Mouse (Mus musculus) midbrain, embryonic 14.5 days (tissue): ENCODE results near the gene Atxn7l3. TPM values are rescaled to one million over a fixed set of nuclear protein-coding genes. Genes with fewer than 3 reads are reported as not detected.
"Not testable (repeated sequence)": the region's sequence is repeated elsewhere in the genome, so short reads cannot be mapped to it uniquely, and the experiment has no call there.

Experiments
- ATAC-seq: fragments of 200-750 bp; cut with Nextera tagmentation; 2 replicates; pipeline ENCODE4 v1.8.0; 2017; ENCODE audit warnings: moderate number of reproducible peaks, moderate library complexity; ENCODE audit not compliant: low FRiP score, low TSS enrichment
- DNase-seq: peaks from one replicate; pipeline ENCODE4 v3.0.0-alpha.2; 2015
- H3K27ac ChIP-seq: fragments of 300-500 bp; sonication (generic); replicated peaks from 2 replicates; pipeline ENCODE4 v1.5.1; 2014; ENCODE audit warnings: mild to moderate bottlenecking, low read depth, low read length, moderate library complexity
- H3K27me3 ChIP-seq: fragments of 300-500 bp; sonication (generic); 2 replicates; pipeline ENCODE4 v1.6.1; 2014; ENCODE audit warnings: low read length, control low read depth, mixed read lengths; ENCODE audit not compliant: control insufficient read depth, insufficient read depth
- H3K36me3 ChIP-seq: fragments of 300-500 bp; sonication (generic); 2 replicates; pipeline ENCODE4 v1.6.1; 2014; ENCODE audit warnings: low read length, control low read depth; ENCODE audit not compliant: control insufficient read depth, insufficient read depth
- H3K4me1 ChIP-seq: fragments of 300-500 bp; sonication (generic); 2 replicates; pipeline ENCODE4 v1.6.1; 2014; ENCODE audit warnings: mild to moderate bottlenecking, antibody characterized with exemption, low read length, control low read depth; ENCODE audit not compliant: control insufficient read depth, insufficient read depth
- H3K4me2 ChIP-seq: fragments of 300-500 bp; sonication (generic); 2 replicates; pipeline ENCODE4 v1.6.1; 2014; ENCODE audit warnings: mild to moderate bottlenecking, low read length, moderate library complexity
- H3K4me3 ChIP-seq: fragments of 300-500 bp; sonication (generic); replicated peaks from 2 replicates; pipeline ENCODE4 v1.5.1; 2014; ENCODE audit warnings: low read depth, low read length
- H3K9ac ChIP-seq: fragments of 300-500 bp; sonication (generic); replicated peaks from 2 replicates; pipeline ENCODE4 v1.6.1; 2014; ENCODE audit warnings: mild to moderate bottlenecking, low read length, moderate library complexity
- H3K9me3 ChIP-seq: fragments of 300-500 bp; sonication (generic); 2 replicates; pipeline ENCODE4 v1.6.1; 2016; ENCODE audit warnings: low read length, control low read depth, mixed read lengths; ENCODE audit not compliant: control insufficient read depth
- WGBS: fragments of 180-500 bp; shearing (Covaris S2); extraction: QIAGEN DNeasy Blood & Tissue Kit; methylation state at CpG from one replicate; pipeline ENCODE4 v1.1.7; 2014; 5-methylcytosine and 5-hydroxymethylcytosine counted together
- polyA plus RNA-seq: library from polyadenylated mRNA; unstranded; fragments of >200 nt; fragmentation: Nextera tagmentation; extraction: Ambion mirVana; gene quantifications from 2 replicates; pipeline ENCODE4 v1.2.1, GENCODE M21; 2014

Atxn7l3 gene
- polyA plus RNA-seq, 1 experiment from 2014 or later = 38.5 TPM

DNA sequence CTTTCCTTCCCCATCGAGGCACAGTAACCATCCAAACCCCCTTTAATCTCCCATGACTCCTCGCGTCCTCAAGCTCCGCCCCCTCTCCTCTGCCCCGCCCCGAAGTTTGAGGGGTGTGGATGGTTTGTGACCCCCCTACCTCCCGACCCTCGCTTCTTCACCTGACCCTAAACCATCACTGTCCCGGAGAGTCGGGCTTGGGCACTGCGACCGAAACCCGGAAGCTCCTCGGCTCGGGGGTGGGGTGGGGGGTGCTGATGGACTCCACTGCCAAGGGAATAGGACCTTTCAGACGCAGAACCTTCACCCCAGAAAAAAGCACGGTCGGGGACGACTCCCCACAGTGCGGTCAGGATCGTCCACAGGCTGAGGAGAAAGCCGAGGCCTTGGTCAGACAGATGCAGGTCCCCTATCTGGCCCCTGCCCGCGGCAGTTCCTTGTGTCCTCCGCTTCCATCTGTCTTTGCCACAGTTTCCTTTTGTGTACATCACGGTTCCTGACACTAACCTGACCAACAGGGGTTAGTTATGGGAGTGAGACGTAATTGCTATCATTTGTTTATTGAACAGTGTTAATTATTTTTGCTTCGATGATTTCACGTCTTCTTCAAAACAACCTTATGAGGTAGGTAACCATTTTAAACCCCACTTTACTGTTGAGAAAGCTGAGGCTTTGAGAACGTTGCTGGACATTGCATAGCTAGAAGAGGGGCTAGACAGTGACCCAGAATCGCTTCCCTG is 11.2 kb downstream of the Atxn7l3 start:
- 6% methylated on average over 31 of the region's 31 CpGs for WGBS
- Histone ChIP-seq H3K27me3 (no peaks in the 10 kb centered on the region), H3K36me3 (peaks cover 34% of the 10 kb centered on the region), H3K9me3 (no peaks in the 10 kb centered on the region), H3K4me1 (peaks cover 10% of the 10 kb centered on the region), H3K27ac (peak overlapping the region; percentile 86), H3K4me2 (peak overlapping the region; percentile 73), H3K4me3 (peak overlapping the region; percentile 81), H3K9ac (peak overlapping the region; percentile 74)
- DNase-seq (peak; percentile 43), ATAC-seq (peak; percentile 76)

DNA sequence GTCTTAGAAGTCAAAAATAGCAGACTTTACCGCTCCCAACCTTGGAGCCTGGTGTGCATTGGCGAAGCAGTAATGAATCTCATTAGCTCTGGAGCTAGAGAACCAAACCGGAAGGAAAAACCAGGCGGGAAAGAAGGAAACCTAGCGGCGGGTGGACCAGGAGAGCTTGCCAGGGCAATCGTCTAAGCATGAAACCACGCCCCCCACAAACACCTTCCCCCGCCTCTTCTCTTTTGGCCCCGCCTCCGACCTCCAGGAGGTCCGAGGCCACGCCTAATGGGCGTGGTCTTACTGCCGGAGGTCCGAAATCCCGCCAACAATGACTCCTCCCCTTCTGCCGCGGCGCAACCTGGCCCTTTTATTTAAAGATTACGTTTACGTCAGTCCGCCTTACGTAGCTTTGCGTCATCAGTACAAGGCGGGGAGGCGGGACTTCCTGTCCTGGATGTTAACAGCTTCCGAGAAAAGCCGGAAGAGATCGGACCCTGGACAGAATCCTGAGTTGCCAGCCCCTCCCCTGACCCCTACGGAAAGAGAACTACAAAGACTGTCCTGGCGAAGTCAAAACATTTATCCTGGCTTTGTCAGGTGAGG is 11.8 kb downstream of the Atxn7l3 start, which contains the start of gene Tmub2:
Tmub2 (plus strand) TSS at position 431 of the 594 bp plus-strand sequence.
- ATAC-seq (peak; percentile 91), DNase-seq (peak; percentile 99)
- Histone ChIP-seq H3K4me1 (peaks cover 10% of the 10 kb centered on the region), H3K27ac (peak within 1 kb of the TSS; percentile 86), H3K9me3 (no peaks in the 10 kb centered on the region), H3K9ac (peak within 1 kb of the TSS; percentile 74), H3K27me3 (no peaks in the 10 kb centered on the region), H3K36me3 (peaks cover 27% of the 10 kb centered on the region), H3K4me3 (peak within 1 kb of the TSS; percentile 81), H3K4me2 (peak within 1 kb of the TSS; percentile 73)
- WGBS = under 1% methylated on average over 32 of the region's 32 CpGs

DNA sequence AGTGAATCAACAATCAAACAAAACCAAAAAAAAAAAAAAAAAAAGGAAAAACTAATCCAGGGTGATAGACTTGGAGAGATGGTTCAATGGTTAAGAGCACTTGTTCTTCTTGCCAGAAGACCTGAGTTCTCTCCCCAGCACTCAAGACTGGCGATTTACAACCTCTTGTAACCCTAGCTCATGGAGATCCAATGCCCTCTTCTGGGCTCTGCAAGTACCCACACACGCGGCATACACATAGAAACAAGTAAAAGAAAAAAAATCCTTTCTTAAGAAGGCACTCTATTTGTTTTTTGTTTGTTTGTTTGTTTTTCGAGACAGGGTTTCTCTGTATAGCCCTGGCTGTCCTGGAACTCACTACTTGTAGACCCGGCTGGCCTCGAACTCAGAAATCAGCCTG is 12.5 kb downstream of the Atxn7l3 start:
- Histone ChIP-seq H3K4me1 (peaks cover 10% of the 10 kb centered on the region), H3K27ac (peak overlapping the region; percentile 86), H3K9ac (no peak overlapping the region), H3K4me2 (peak overlapping the region; percentile 73), H3K4me3 (peak overlapping the region; percentile 81), H3K36me3 (peaks cover 20% of the 10 kb centered on the region), H3K27me3 (no peaks in the 10 kb centered on the region), H3K9me3 (no peaks in the 10 kb centered on the region)
- DNase-seq (no peak), ATAC-seq (no peak)
- 89% methylated on average over 6 of the region's 6 CpGs for WGBS

DNA sequence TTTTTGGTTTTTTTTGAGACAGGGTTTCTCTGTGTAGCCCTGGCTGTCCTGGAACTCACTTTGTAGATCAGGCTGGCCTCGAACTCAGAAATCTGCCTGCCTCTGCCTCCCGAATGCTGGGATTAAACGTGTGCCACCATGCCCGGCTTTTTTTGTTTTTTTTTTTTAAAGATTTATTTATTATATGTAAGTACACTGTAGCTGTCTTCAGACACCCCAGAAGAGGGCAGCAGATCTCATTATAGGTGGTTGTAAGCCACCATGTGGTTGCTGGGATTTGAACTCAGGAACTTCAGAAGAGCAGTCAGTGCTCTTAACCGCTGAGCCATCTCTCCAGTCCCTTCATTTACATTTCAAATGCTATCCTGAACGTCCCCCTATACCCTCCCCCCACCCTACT is 16.2 kb downstream of the Atxn7l3 start:
- 73% methylated on average over 6 of the region's 6 CpGs for WGBS
- H3K27me3 ChIP-seq, H3K9me3 ChIP-seq, H3K9ac ChIP-seq, ATAC-seq, H3K4me3 ChIP-seq, H3K4me1 ChIP-seq, H3K27ac ChIP-seq, H3K36me3 ChIP-seq, H3K4me2 ChIP-seq, DNase-seq: not testable (repeated sequence)

DNA sequence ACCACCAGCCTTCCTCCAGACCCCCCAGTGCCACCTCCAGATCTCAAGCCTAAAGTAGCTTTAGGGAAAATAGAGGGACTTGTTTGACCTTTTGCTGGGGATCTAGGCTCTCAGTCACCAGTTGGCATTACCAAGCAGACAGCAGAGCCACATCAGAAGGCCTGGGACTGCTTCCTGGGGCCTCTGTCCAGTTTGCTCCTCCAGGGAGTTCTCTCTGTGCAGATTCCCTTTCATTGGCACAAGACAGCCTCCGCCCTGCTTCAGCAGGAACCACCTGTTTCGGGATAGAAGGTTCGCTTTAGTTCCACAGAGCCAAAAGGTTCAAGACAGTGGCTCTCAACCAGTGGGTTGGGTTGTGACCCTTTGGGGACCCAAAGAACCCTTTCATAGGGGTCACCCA is 16.8 kb downstream of the Atxn7l3 start:
- no peak overlapping the region for H3K9ac ChIP-seq
- ATAC-seq (no peak), DNase-seq (no peak)
- H3K9me3 ChIP-seq = no peaks in the 10 kb centered on the region
- H3K4me1 ChIP-seq = peaks cover 5% of the 10 kb centered on the region
- H3K27ac ChIP-seq = no peak overlapping the region
- H3K36me3 ChIP-seq = no peaks in the 10 kb centered on the region
- H3K4me2 ChIP-seq = no peak overlapping the region
- H3K4me3 ChIP-seq = no peak overlapping the region
- 0 out of 2 replicates have a peak, but pooled peaks cover 5% of the 10 kb centered on the region for H3K27me3 ChIP-seq
- 95% methylated on average over 3 of the region's 3 CpGs for WGBS

DNA sequence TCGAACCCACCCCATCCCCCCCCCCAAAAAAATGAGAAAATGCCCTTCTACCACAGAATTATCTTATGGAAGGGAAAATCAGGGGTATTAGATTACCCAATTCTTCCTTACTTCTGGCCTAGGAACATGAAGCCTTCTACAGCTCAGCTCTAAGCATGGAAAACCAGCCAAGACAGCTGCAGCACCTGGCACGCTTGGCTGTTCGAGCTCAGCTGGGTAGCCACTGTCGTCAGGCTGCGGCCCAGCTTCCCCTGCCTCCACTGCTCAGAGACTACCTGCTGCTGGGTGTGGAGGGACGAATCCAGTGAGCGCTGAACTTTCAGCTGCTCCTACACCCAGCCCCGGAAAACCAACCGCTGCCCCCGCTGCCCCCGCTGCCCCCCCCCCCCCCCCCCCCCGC is 18.7 kb downstream of the Atxn7l3 start:
- Histone ChIP-seq H3K36me3 (no peaks in the 10 kb centered on the region), H3K4me2 (no peak overlapping the region), H3K9ac (no peak overlapping the region), H3K27me3 (0 out of 2 replicates have a peak, but pooled peaks cover 5% of the 10 kb centered on the region), H3K27ac (no peak overlapping the region), H3K4me1 (peaks cover 5% of the 10 kb centered on the region), H3K9me3 (no peaks in the 10 kb centered on the region), H3K4me3 (no peak overlapping the region)
- ATAC-seq (no peak), DNase-seq (no peak)
- 37% methylated on average over 9 of the region's 12 CpGs for WGBS

DNA sequence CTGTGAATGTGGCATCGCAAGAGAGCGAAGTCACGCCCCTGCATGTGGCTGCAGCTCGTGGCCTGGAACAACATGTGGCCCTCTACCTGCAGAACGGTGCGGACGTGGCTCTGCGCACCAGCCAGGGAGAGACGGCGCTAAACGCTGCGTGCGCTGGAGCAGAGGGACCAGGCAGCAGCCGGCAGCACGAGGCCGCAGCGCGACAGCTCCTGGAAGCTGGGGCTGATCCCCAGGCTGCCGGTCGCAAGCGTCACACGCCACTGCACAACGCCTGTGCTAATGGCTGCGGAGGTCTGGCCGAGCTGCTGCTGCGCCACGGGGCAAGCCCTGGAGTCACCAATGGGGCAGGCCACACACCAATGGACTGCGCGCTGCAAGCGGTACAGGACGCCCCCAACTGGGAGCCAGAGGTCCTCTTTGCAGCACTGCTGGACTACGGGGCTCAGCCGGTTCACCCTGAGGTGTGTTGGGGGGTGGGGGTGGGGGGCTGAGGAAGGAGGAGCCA is 20.0 kb downstream of the Atxn7l3 start:
- Histone ChIP-seq H3K27me3 (0 out of 2 replicates have a peak, but pooled peaks cover 5% of the 10 kb centered on the region), H3K4me1 (peaks cover 5% of the 10 kb centered on the region), H3K36me3 (no peaks in the 10 kb centered on the region), H3K4me2 (peak overlapping the region; percentile 72), H3K27ac (peak overlapping the region; percentile 28; the same call in 1 of the 2 replicates), H3K4me3 (peak overlapping the region; percentile 35), H3K9me3 (no peaks in the 10 kb centered on the region), H3K9ac (peak overlapping the region; percentile 57)
- DNase-seq = peak; percentile 74
- peak; percentile 40; the same call in 1 of the 2 replicates for ATAC-seq
- WGBS = under 1% methylated on average over 33 of the region's 33 CpGs

DNA sequence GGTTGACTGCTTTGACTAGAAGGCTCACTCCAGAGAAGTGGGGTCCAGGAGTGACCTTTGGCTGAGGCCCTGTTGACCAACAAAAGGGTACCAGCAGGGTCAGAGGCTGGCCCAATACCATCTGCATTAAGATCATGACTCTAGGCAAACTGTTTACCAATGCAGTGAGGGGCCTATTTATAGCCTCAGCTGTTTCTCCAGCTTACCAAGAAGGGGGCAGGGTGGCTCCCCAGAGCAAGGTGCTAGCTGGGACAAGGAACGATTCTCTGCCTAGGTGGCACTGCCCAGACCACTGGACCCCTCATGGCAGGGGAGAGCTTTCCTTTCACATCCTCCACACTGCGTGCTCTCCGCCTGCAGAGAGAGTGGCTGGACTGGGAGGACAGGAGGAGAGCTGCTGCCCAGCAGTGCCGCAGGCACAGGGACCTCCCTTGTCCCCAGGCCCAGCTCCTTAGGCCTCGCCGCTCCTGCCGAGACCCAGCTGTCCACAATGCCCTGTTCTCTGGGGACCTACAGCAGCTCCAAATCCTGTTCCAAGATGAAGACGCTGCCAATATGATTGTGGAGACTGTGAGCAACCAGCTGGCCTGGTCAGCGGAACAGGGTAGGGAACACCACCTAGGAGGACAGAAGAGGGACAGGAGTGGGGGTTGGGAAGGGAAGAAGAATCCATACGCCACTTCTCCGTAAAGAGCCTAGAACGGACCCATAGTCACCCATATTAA is 27.7 kb downstream of the Atxn7l3 start, which contains the start of gene Asb16:
Asb16 (plus strand) TSS at position 224 of the 725 bp plus-strand sequence.
- Histone ChIP-seq H3K27me3 (no peaks in the 10 kb centered on the region), H3K27ac (no peak within 1 kb of the TSS), H3K4me1 (no peaks in the 10 kb centered on the region), H3K4me2 (no peak within 1 kb of the TSS), H3K4me3 (no peak within 1 kb of the TSS), H3K36me3 (no peaks in the 10 kb centered on the region), H3K9ac (no peak within 1 kb of the TSS), H3K9me3 (no peaks in the 10 kb centered on the region)
- DNase-seq (no peak), ATAC-seq (no peak)
- WGBS = 85% methylated on average over 12 of the region's 12 CpGs
